Mouse (Mus musculus) intestine, postnatal 0 days (tissue): ENCODE data around the gene Syngr2. TPM values are rescaled to one million over a fixed set of nuclear protein-coding genes. Genes with fewer than 3 reads are reported as not detected.

Source experiments
- ATAC-seq: fragments of 200-750 bp; cut with Nextera tagmentation; 2 replicates; pipeline ENCODE4 v1.8.0; 2017; ENCODE audit warnings: mild to moderate bottlenecking, moderate TSS enrichment, moderate library complexity
- H3K27ac ChIP-seq: fragments of 300-500 bp; sonication (generic); 2 replicates; pipeline ENCODE4 v1.5.1; 2014; ENCODE audit warnings: mild to moderate bottlenecking, low read depth, low read length, moderate library complexity
- H3K27me3 ChIP-seq: fragments of 300-500 bp; sonication (generic); replicated peaks from 2 replicates; pipeline ENCODE4 v1.6.1; 2014; ENCODE audit warnings: low read length, mixed read lengths; ENCODE audit not compliant: control insufficient read depth, insufficient read depth
- H3K36me3 ChIP-seq: fragments of 300-500 bp; sonication (generic); 2 replicates; pipeline ENCODE4 v1.6.1; 2014; ENCODE audit warnings: mild to moderate bottlenecking, moderate library complexity; ENCODE audit not compliant: control insufficient read depth, insufficient read depth
- H3K4me1 ChIP-seq: fragments of 300-500 bp; sonication (generic); replicated peaks from 2 replicates; pipeline ENCODE4 v1.6.1; 2014; ENCODE audit warnings: antibody characterized with exemption, low read length, mixed read lengths; ENCODE audit not compliant: control insufficient read depth, insufficient read depth
- H3K4me2 ChIP-seq: fragments of 300-500 bp; sonication (generic); replicated peaks from 2 replicates; pipeline ENCODE4 v1.6.1; 2014; ENCODE audit warnings: low read depth, mild to moderate bottlenecking, moderate library complexity
- H3K4me3 ChIP-seq: fragments of 300-500 bp; sonication (generic); 2 replicates; pipeline ENCODE4 v1.5.1; 2014; ENCODE audit warnings: low read depth, low read length
- H3K9ac ChIP-seq: fragments of 300-500 bp; sonication (generic); 2 replicates; pipeline ENCODE4 v1.6.1; 2014; ENCODE audit warnings: mild to moderate bottlenecking, low read depth, low read length
- H3K9me3 ChIP-seq: fragments of 300-500 bp; sonication (generic); 2 replicates; pipeline ENCODE4 v1.6.1; 2016; ENCODE audit warnings: mixed run types; ENCODE audit not compliant: control insufficient read depth
- CTCF ChIP-seq: sonication (generic); IDR thresholded peaks from 2 replicates; pipeline ENCODE4 v1.5.1; 2016; ENCODE audit warnings: low read depth, mild to moderate bottlenecking, control low read depth, antibody characterized with exemption, moderate library complexity
- WGBS: fragments of 180-500 bp; shearing (Covaris S2); extraction: QIAGEN DNeasy Blood & Tissue Kit; methylation state at CpG from one replicate; pipeline ENCODE4 v1.1.7; 2014; 5-methylcytosine and 5-hydroxymethylcytosine counted together
- polyA plus RNA-seq: library from polyadenylated mRNA; unstranded; fragments of >200 nt; fragmentation: Nextera tagmentation; extraction: Ambion mirVana; gene quantifications from 2 replicates; pipeline ENCODE4 v1.2.1, GENCODE M21; 2015

Gene Syngr2
- polyA plus RNA-seq, 1 experiment from 2014 or later = 129 TPM

DNA sequence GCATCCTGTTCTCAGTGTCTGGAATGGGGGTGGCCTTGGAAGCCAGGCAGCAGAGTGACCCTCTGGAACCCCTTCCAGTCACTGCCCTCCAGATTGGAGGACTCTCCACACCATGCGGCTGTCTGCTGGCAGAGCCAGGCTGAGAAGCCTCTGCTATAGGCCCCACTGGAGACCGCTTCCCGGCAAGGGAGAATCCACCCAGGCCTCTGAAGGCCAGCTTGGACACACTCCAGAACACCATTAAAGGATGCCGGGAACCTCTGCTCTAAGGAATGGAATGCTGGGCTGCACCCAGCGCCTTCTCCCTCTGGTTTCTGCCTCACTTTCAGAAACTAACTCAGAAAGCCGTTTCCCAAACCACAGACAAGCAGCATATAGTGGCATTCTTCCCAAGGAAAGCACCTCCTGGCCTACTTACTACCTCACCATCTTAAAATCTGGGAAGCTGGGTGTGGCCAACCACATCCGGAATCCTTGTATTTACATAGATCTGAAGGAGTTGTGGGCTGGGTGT is 13.3 kb downstream of the Syngr2 start:
- no peaks in the 10 kb centered on the region for H3K27me3 ChIP-seq
- peak overlapping the region; percentile 57; the same call in 1 of the 2 replicates for H3K27ac ChIP-seq
- no peak for ATAC-seq
- no peak for TF ChIP-seq CTCF
- H3K4me1 ChIP-seq = peaks cover 24% of the 10 kb centered on the region
- H3K36me3 ChIP-seq = peaks cover 32% of the 10 kb centered on the region; the same call in 1 of the 2 replicates
- no peak overlapping the region for H3K4me2 ChIP-seq
- no peak overlapping the region for H3K9ac ChIP-seq
- H3K4me3 ChIP-seq = no peak overlapping the region
- WGBS = 58% methylated on average over 7 of the region's 7 CpGs
- H3K9me3 ChIP-seq = no peaks in the 10 kb centered on the region

DNA sequence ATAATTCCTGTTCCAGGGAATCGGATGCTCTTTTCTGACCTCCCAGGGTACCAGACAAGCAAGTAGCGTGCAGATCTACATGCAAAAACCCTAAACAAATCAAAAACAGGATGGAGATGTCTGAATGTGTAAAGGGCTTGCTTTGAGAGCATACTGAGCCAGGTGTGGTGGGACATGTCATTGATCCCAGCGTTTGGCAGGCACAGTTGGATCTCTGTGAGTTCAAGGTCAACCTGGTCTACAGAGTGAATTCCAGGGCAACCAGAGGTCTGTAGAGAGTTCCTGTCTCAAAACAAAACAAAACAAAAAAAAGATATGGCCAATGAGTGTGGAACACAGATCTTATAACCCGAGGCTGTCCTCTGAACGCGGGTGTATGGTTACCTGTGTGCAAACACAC is 13.9 kb downstream of the Syngr2 start:
- no peak overlapping the region for H3K9ac ChIP-seq

DNA sequence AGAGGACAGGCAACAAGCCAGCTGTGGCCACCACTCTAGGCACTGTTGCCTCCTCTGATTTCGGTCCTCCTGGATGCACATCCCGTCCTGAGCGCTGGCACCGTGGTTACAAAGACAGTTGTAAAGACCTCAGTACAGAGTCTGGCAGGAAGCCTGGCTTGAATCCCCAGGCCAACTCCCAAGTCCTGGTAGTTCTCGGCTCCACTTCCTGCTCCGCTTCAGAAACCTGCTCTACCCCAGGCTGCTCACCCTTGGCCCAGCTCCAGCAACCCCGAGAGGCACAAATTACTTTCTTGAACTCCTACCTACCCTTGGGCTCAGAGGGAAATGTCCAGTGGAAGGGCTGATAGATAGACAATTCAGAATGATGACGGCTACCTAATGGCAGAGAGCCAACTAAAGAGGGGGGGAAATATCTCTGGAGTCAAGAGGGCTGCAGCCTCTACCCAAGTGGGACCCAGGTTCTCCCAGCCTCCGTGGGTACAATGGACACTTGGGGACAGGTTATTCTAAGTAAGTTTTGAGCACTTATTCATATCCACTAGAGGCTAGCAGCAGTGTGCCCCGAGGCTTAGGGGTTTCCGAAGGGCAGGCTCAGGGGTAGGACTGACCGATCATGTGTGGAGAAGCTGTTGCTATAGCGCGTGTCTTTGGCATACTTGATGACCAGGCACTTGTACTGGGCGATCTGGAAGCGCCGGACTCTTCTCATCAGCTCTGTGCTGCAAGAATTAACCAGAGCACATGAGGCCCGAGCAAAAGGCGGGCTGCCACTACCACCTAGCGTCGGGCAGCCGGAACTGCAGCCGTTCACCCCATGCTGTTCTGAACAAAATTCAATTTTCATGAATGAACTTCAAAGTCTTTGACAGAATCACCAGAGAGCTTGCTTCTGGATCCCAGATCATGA is 14.8 kb downstream of the Syngr2 start:
- WGBS = 6% methylated on average over 23 of the region's 23 CpGs
- Histone ChIP-seq H3K27me3 (no peaks in the 10 kb centered on the region), H3K27ac (peak overlapping the region; percentile 57; the same call in 1 of the 2 replicates), H3K36me3 (peaks cover 24% of the 10 kb centered on the region; the same call in 1 of the 2 replicates), H3K4me3 (peak overlapping the region; percentile 50), H3K4me2 (peak overlapping the region; percentile 89), H3K9ac (peak overlapping the region; percentile 24), H3K4me1 (peaks cover 28% of the 10 kb centered on the region), H3K9me3 (no peaks in the 10 kb centered on the region)
- peak; percentile 95 for TF ChIP-seq CTCF
- ATAC-seq = peak; percentile 51

More for the DNA sequence above, 13.9 kb downstream of the Syngr2 start:
- WGBS = 77% methylated on average over 6 of the region's 6 CpGs
- H3K4me1 ChIP-seq = peaks cover 28% of the 10 kb centered on the region
- no peak overlapping the region for H3K27ac ChIP-seq
- no peaks in the 10 kb centered on the region for H3K9me3 ChIP-seq
- no peaks in the 10 kb centered on the region for H3K27me3 ChIP-seq
- no peak overlapping the region for H3K4me3 ChIP-seq
- no peak overlapping the region for H3K4me2 ChIP-seq
- peaks cover 27% of the 10 kb centered on the region; the same call in 1 of the 2 replicates for H3K36me3 ChIP-seq
- TF ChIP-seq CTCF = no peak
- no peak for ATAC-seq

DNA sequence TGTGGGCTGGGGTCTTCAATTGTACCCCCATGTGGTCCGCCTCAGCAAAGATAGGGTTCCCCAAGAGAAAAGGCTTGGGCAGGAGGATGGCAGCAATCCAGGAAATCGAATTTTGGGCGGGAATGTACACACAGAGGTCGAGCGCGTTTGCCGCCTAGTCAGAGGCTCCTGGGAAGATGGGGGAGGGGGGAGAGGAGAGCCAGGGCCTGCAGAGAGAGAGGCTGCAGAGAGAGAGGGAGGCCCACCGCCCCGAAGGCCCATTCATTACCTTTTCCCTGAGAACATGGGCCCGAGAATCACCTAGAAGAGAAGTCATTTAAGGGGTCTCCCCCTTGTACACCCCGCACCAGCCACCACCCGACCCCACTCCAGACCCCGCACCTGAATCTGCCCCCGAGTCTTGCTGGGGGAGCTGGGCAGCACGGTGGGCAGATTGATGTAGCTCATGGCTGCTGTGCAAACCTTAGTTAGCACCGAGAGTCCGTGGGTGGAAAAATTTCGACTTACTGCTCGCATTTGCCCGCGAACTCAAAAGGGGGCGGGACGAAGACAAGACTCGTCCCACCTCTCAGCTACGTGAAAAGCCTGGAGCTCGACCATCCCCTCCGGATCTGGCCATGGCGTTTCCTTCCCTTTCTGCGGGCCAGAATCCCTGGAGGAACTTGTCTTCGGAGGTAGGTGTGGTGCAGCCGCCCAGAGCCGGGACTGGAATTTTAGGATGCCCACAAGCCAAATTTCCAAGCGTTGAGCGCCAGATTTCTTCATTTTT is 16.0 kb downstream of the Syngr2 start, which contains the start of the genes Afmid and Tk1:
TSS of gene Afmid (plus strand) at position 592 of the 769 bp plus-strand sequence.
TSS of gene Tk1 (minus strand) at position 760 of the 769 bp plus-strand sequence.
- H3K36me3 ChIP-seq = peaks cover 17% of the 10 kb centered on the region; the same call in 1 of the 2 replicates
- peak within 1 kb of the TSS; percentile 46; the same call in 1 of the 2 replicates for H3K27ac ChIP-seq
- H3K4me1 ChIP-seq = peaks cover 34% of the 10 kb centered on the region
- WGBS = under 1% methylated on average over 34 of the region's 34 CpGs
- H3K9me3 ChIP-seq = no peaks in the 10 kb centered on the region
- no peaks in the 10 kb centered on the region for H3K27me3 ChIP-seq
- no peak for TF ChIP-seq CTCF
- peak within 1 kb of the TSS; percentile 13 for H3K9ac ChIP-seq
- H3K4me2 ChIP-seq = peak within 1 kb of the TSS; percentile 89
- H3K4me3 ChIP-seq = peak within 1 kb of the TSS; percentile 50
- peak; percentile 25 for ATAC-seq

DNA sequence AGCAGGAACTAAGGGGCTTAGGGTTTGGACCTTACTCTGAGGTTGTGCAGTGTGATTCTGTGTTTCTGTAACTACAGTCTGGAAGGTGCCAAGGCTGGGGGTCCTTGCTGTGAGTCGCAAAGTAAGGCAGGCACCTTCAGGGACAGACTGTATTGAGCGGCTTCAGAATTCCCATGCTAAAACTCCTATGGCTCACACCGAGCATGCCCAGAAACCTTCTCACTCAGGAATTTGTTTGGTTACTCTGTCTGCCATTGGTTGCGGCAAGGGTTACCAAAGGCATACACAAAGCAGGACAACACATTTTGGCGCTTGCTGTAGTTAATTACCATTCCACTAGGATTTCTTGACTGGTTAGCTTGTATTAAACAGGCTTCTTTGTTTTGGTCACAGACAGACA is 16.7 kb downstream of the Syngr2 start:
- H3K27ac ChIP-seq = no peak overlapping the region
- H3K9ac ChIP-seq = 0 out of 2 replicates have a peak overlapping the region, but pooled peaks have one; percentile 13
- peak overlapping the region; percentile 89 for H3K4me2 ChIP-seq
- peaks cover 36% of the 10 kb centered on the region for H3K4me1 ChIP-seq
- ATAC-seq = no peak
- H3K36me3 ChIP-seq = peaks cover 15% of the 10 kb centered on the region; the same call in 1 of the 2 replicates
- 7% methylated on average over 5 of the region's 5 CpGs for WGBS
- TF ChIP-seq CTCF = no peak
- no peaks in the 10 kb centered on the region for H3K27me3 ChIP-seq
- H3K9me3 ChIP-seq = no peaks in the 10 kb centered on the region
- H3K4me3 ChIP-seq = peak overlapping the region; percentile 50
